Mouse (Mus musculus): ENCODE data around the gene 4932438H23Rik.

GRCm38 (mm10) chr16:91072256-91072655, 22.7 kb downstream of the 4932438H23Rik start:
- no peak for TF ChIP-seq CTCF (IDR thresholded peaks at IDR 0.05; ENCODE audit: low read depth, low read length)
- TF ChIP-seq GATA2 (IDR thresholded peaks at IDR 0.05; ENCODE audit: borderline replicate concordance, low read depth, low read length), result no peak
- TF ChIP-seq GATA1 (IDR thresholded peaks at IDR 0.05; ENCODE audit: borderline replicate concordance, low read length), result no peak
- no peak for TF ChIP-seq POLR2AphosphoS5 (IDR thresholded peaks at IDR 0.05; ENCODE audit: insufficient replicate concordance, low read depth, low read length)
- TF ChIP-seq TAL1 (conservative IDR thresholded peaks at IDR 0.05; ENCODE audit: low read depth, low read length), result no peak
